Mouse (Mus musculus): ENCODE results near the gene Alkbh2. TPM values are rescaled to one million over a fixed set of nuclear protein-coding genes. Genes with fewer than 3 reads are reported as not detected.

Alkbh2 gene
- total RNA-seq (2023): 1 to 10 TPM; 1.9 to 2.1 TPM

DNA sequence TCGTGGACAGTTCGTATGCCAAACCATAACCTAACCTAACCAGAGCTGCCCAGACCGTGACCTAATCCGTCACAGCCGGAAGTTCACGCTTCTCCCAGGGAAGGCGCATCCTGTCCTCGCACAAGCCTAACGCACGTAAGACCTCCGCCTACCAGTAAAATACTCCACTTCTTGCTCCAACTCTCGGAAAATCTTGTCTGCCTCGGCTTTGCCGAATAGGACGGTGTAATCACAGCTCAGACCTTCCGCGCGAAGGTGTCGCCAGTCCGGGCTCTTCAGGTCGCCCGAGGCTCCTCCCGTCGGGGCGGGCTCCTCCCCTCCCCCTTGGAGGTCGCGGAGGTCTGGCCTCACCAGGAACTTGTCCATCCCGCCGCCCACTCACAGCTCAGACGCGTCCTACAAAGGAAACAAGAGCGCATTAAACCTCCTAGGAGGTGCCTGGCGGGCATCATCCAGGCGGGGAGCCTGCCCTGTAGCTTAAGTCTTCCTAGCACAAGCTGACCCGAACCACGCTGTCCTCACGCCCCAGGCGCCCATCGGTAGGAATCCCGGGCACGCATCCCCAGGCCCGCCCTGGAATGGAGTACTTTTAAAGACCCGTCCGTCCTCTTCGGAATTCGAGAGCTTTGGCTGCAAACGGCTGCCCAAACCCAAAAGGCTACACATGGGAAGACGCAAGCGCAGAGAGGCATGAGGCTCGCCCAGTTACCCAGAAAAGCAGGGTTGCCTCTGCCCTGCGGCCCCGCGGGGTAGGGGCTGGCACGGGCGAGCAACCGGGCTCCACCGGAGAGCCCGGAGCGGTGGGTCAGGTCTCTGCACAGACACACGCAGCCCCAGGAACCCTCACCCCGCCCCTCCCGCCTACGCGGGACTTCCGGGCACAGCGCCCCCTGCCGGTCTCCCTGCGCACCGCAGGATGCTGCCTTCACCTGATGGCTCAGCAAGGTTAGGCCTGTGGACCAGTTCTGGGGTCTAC lies at the start of gene Alkbh2:
Gene Alkbh2 (minus strand): TSS at position 845 of the 976 bp plus-strand sequence.

GRCm38 (mm10) chr5:114146028-114146888 lies 18.2 kb upstream of the Alkbh2 start, which contains the start of gene Acacb:
Acacb (plus strand) TSS chr5:114146535.

GRCm38 (mm10) chr5:114130211-114130605 lies 2.2 kb upstream of the Alkbh2 start, which contains the start of gene Ung:
Ung (plus strand) TSS chr5:114130386.

DNA sequence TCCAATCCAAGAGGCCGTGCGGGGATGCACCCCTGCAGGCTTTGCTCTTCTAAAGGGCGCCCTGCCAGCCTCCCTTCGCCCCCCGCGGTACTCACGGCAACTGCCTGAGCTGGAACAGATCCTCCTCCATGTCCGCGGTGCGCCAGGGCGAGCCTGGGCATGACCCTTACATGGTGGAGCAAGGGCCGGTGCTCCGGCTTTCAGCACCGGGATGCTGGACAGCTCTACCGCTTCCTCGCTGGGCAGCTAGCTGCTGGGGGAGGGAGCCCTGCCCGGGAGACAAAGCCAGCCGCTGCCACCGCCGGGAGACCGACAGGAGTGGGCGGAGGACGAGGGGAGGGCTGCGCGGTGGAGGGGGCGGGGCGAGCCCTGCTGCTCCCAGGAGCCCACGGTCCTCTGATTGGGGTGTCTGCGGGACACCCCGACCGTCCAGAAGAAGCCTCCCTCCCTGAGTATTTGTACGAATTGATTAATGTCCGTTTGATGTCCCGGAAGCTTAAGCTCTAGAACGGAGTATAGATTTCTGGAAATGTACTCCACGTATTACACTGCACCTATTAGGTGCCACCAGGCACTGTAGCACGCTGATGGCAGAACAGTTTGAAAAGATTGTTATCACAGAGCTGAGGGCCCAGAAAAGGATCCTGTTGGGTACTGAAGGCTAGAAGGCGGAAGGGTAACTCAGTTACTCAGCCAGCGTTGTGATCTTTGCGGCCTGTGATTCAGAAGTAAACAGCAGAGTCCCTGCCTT lies 36.8 kb downstream of the Alkbh2 start, which contains the start of gene Svop:
Gene Svop (minus strand): TSS at position 514 of the 751 bp plus-strand sequence.

Other genes starting within 250 kb of the Alkbh2 start
- gene Coro1c, start 219.5 kb downstream of the Alkbh2 start, total RNA-seq (2023): 100 to 1,000 TPM in 1 of 2 experiments, 10 to 100 TPM in 1; 96.1 to 108 TPM
- 10 to 100 TPM; 13.2 to 13.3 TPM for gene Ssh1, start 134.3 kb downstream of the Alkbh2 start, total RNA-seq (2023)
- not detected for gene Dao, start 124.5 kb downstream of the Alkbh2 start, total RNA-seq (2023)
- 1 to 10 TPM; 6.8 to 7.3 TPM for gene Usp30, start 62.8 kb downstream of the Alkbh2 start, total RNA-seq (2023)
- not detected for gene Svop, start 36.6 kb downstream of the Alkbh2 start, total RNA-seq (2023)
- 1 to 10 TPM; 7.3 to 7.4 TPM for gene Ung, start 2.2 kb upstream of the Alkbh2 start, total RNA-seq (2023)
- 1 to 10 TPM; 4.1 to 5.7 TPM for gene Acacb, start 18.3 kb upstream of the Alkbh2 start, total RNA-seq (2023)
- gene Foxn4, start 145.6 kb upstream of the Alkbh2 start, total RNA-seq (2023): not detected
- gene Myo1h, start 160.9 kb upstream of the Alkbh2 start, total RNA-seq (2023): 1 to 10 TPM; 1.9 to 3.1 TPM